Mouse (Mus musculus) urinary bladder, postnatal 10 days (tissue): ENCODE results near the gene Arhgef11.

ENCODE experiments used
- DNase-seq: peaks from one replicate; pipeline ENCODE4 v3.0.0; 2022; ENCODE audit warnings: low spot score

Gene Arhgef11

GRCm38 (mm10) chr3:87661291-87661690 lies 43.9 kb downstream of the Arhgef11 start:
- DNase-seq = no peak

DNA sequence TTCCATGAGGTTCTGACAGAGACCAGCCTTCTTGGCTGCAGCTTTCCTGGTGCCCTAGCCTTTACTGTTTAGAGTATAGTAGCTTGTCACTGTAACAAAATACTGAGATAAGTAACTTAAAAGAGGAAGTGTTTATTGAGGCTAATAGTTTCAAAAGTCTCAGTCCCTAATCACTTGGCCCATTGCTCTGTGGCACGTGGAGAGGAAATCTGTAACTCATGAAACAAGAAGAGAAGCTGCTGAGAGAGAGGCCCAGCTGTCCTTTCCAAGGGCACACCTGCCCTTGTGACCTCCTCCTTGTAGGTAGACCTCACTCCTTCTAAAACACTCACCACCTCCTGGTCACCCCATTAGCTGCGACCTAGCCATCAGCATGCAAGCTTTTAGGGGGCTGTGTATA lies 101.2 kb downstream of the Arhgef11 start:
- DNase-seq = no peak

DNA sequence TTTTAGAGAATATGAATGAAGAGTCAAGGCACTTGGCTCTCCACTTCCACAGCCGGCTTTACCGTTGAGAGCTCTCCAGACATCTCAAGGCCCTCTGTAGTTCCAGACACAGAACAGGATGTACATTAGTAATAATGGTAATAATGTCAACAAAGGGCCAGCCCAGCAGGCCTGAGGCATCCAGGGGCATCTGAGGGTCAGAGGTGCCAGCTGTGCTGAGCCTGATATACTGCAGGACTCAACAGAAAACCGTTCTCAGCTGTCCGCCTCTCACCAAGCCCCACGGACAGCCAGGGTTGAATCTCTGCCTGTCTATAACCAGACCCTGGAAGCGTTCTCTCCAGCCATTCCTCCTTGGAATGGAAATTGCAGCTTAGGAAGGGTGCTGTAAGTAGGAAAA lies 107.2 kb downstream of the Arhgef11 start:
- DNase-seq = peak; percentile 3

DNA sequence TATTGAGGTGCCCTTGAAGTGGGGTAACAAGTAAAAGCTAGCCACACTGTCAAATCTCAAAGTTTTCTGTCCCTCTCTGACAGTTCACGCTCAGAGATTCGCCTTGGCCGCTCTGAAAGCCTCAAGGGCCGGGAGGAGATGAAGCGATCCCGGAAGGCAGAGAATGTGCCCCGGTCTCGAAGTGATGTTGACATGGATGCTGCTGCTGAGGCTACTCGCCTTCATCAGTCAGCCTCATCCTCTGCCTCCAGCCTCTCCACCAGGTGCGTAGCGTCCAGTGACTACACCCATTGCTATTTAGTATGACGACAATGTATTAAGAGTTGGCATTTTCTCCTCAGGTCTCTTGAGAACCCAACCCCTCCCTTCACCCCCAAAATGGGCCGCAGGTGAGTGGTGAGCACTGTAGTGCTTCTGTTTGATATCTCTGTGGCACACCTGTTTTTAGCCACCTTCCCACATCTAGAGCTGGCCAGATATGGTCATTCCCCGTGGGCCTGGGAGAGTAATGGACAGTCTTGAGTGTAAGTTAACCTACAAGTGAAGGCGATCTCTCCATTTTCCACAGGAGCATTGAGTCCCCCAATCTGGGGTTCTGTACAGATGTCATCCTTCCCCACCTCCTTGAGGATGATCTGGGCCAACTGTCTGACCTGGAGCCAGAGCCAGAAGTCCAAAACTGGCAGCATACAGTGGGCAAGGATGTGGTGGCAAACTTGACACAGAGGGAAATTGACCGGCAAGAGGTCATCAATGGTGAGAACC lies 108.2 kb downstream of the Arhgef11 start:
- peak; percentile 8 for DNase-seq

- no peak for DNase-seq
Observed at GRCm38 (mm10) chr3:87726191-87726590, 108.8 kb downstream of the Arhgef11 start.

- peak; percentile 3 for DNase-seq
Observed at GRCm38 (mm10) chr3:87728696-87729095, 111.3 kb downstream of the Arhgef11 start.

DNA sequence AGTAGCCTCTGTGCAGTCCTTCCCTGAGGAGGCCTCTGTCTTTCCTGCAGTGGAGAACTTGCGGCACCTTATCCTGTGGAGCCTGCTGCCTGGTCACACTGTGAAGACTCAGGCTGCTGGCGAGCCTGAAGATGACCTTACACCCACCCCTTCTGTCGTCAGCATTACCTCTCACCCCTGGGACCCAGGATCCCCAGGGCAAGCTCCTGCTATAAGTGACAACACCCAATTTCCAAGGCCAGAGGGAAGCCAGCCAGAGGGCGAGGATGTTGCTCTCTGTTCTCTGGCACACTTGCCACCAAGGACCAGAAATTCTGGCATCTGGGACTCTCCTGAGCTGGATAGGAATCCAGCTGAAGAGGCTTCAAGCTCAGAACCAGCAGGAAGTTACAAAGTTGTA lies 115.7 kb downstream of the Arhgef11 start:
- no peak for DNase-seq

DNA sequence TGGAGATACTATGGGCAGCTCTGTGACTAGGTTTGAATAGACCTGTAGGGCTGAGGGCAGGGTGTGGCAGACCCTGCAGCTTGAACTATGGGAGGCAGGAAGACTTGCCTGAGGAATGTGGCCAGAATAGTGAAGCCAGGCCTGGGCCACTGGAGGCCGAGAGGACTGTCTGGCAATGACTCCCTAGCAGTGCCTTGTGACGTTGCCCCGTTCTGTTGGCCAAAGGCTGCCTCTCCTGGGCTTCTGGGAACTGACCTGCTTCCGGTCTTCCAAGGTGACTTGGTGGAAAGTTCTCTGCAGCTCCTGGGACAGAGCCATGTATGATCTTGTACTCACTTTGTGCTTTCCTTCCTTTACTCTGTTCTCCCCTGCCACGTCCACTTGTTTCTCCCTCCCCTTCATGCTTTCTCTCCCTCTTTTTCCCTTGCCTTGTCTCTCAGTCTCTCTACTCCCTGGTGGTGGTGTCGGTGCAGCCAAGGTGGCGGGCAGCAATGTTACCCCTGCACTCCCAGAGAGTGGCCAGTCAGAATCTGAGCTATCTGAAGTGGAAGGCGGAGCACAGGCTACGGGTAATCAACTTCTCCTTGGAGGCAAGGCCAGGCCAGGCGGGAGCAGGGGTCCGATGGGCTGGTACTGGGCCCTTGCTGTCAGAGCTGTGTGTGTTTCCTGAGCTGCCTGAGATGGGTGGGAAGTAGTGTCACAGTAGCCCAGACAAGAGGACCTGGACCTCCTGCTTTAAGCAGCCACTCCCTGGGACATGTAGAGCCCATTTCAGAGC lies 116.8 kb downstream of the Arhgef11 start:
- no peak for DNase-seq

GRCm38 (mm10) chr3:87735335-87735734 lies 118.0 kb downstream of the Arhgef11 start:
- DNase-seq = no peak

GRCm38 (mm10) chr3:87738906-87739305 lies 121.5 kb downstream of the Arhgef11 start:
- DNase-seq = no peak

DNA sequence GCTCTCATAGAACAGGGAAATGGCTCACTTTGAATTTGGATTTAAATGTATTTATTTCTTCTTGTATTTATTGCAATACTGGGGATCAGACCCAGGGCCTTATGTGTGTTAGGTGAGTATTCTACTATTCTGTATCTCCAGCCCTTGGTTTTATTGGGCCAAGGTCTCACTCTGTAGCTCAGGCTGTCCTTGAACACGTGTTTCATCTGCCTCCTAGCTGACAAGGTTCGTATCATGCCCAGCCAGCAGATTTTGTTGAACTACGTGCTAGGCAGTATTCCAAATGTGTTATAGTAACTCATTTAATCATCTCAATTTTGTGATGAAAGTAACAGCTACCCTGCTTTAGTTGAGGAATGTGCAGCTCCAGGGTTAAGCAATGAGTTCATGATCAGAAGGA lies 124.7 kb downstream of the Arhgef11 start:
- no peak for DNase-seq

DNA sequence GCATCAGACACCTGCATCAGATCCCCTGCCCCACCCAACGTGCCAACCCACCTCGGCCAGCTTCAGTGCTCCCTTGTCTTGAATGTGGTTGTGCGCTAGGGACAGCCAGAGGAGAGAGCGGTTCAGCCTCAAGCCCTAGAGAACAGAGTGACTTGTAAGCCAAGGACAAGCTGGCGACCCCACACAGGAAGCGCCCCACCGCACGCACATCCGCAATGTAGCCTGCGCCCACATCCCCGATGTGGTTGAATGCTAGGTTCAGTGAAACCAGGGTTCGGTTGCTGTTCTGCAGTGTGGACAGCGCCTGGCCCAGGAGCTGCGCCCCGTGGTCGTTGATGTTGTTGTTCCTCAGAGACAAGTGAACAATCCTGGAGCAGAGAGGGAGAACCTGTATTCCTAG lies 125.4 kb downstream of the Arhgef11 start:
- DNase-seq = no peak

DNA sequence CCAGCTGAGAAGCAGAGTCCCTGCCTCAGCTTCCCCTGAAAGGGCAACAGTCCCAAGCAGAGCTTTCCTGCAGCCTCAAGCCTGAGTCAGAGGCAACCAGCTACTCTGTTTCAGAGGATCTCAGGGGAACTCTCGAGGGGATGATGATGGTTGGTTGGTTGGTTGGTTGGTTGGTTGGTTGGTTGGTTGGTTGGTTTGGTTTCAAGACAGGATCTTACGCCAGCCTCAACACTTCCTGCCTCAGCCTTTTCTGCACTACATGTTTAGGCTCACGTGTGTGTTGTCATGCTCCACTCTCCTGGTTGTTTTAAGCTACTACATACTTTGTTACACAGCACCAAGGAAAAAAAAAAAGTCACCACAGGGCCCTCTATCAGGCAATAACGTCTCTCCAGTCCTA lies 126.6 kb downstream of the Arhgef11 start:
- no peak for DNase-seq

DNA sequence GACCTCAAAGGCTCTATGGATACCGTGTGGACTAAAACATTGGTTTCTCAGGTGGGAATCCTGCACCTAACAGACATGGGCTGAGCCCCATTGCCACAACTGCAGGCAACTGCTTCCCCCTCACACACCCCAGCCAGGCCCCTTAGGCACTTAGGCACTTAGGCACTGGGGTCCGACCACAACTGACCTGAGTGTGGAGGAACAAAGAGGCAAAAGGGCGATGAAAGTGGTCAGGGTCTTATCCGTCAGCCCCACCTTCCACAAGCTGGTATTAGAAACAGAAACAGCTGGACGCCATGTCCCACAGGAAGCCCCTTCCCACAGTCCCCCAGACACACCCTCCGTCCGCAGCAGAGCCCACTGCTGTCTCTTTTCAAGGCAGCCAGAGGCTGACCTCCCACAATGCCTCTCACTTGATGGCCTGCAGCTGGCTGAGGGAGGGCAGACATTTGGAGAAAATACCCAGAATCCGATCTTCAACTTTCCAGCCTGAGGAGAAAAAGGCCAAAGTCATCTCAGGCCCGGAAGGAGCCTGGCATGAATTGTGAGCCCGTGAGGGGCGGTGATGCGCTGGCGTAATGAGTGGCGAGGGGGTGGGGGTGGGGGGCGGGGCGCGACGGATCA lies 127.8 kb downstream of the Arhgef11 start:
- DNase-seq = no peak

- DNase-seq = no peak
Observed at GRCm38 (mm10) chr3:87748431-87748830, 131.1 kb downstream of the Arhgef11 start, which contains the start of gene Lrrc71. Gene Lrrc71, minus strand, starts transcription at chr3:87748625.

GRCm38 (mm10) chr3:87749036-87749435 lies 131.7 kb downstream of the Arhgef11 start:
- no peak for DNase-seq

GRCm38 (mm10) chr3:87749977-87750376 lies 132.6 kb downstream of the Arhgef11 start:
- no peak for DNase-seq

- no peak for DNase-seq
Observed at GRCm38 (mm10) chr3:87752567-87752966, 135.2 kb downstream of the Arhgef11 start.

- no peak for DNase-seq
Observed at GRCm38 (mm10) chr3:87753829-87754228, 136.5 kb downstream of the Arhgef11 start.

GRCm38 (mm10) chr3:87755964-87756363 lies 138.6 kb downstream of the Arhgef11 start:
- peak; percentile 68 for DNase-seq

GRCm38 (mm10) chr3:87756488-87756887 lies 139.1 kb downstream of the Arhgef11 start:
- DNase-seq = no peak

- DNase-seq = no peak
Observed at GRCm38 (mm10) chr3:87758641-87759040, 141.3 kb downstream of the Arhgef11 start.
